Mouse (Mus musculus): ENCODE results near the gene Pik3c2b. TPM values are rescaled to one million over a fixed set of nuclear protein-coding genes. Genes with fewer than 3 reads are reported as not detected.
"Not testable (repeated sequence)": the region's sequence is repeated elsewhere in the genome, so short reads cannot be mapped to it uniquely, and the experiment has no call there.

Gene Pik3c2b
- polyA plus RNA-seq, 1 experiment from 2014 or later, result 7.1 TPM

- Histone ChIP-seq H3K27ac (ENCODE audit: low read depth) (peak overlapping the region; percentile 93; the same call in 1 of the 2 replicates), H3K4me3 (ENCODE audit: low read depth, low read length) (peak overlapping the region; percentile 89), H3K9ac (peak overlapping the region; percentile 96), H3K27me3 (ENCODE audit: insufficient read depth, low read length) (no peaks in the 10 kb centered on the region), H3K4me1 (ENCODE audit: insufficient read depth) (no peaks in the 10 kb centered on the region), H3K9me3 (ENCODE audit: low read depth, low read length) (no peaks in the 10 kb centered on the region), H3K4me2 (peak overlapping the region; percentile 63), H3K36me3 (ENCODE audit: insufficient read depth) (0 out of 2 replicates have a peak, but pooled peaks cover 2% of the 10 kb centered on the region)
- DNase-seq, result no peak
- ATAC-seq (ENCODE audit: insufficient read depth), result no peak
- TF ChIP-seq CTCF (IDR thresholded peaks at IDR 0.05; ENCODE audit: low read depth), result no peak
- WGBS, result 29% methylated on average over 7 of the region's 7 CpGs
Measured at GRCm38 (mm10) chr1:133024426-133024825, 21.0 kb upstream of the Pik3c2b start.

GRCm38 (mm10) chr1:133025051-133025795 lies 20.2 kb upstream of the Pik3c2b start:
- Histone ChIP-seq H3K9ac (peak overlapping the region; percentile 96), H3K4me1 (ENCODE audit: insufficient read depth) (no peaks in the 10 kb centered on the region), H3K27me3 (ENCODE audit: insufficient read depth, low read length) (no peaks in the 10 kb centered on the region), H3K27ac (ENCODE audit: low read depth) (peak overlapping the region; percentile 93), H3K4me3 (ENCODE audit: low read depth, low read length) (peak overlapping the region; percentile 89), H3K9me3 (ENCODE audit: low read depth, low read length) (no peaks in the 10 kb centered on the region), H3K4me2 (peak overlapping the region; percentile 63), H3K36me3 (ENCODE audit: insufficient read depth) (0 out of 2 replicates have a peak, but pooled peaks cover 2% of the 10 kb centered on the region)
- no peak for TF ChIP-seq CTCF (IDR thresholded peaks at IDR 0.05; ENCODE audit: low read depth)
- DNase-seq (peak; percentile 97), ATAC-seq (ENCODE audit: insufficient read depth) (peak; percentile 99)
- 2% methylated on average over 40 of the region's 40 CpGs for WGBS

- 31% methylated on average over 20 of the region's 23 CpGs for WGBS
- Histone ChIP-seq H3K27ac (ENCODE audit: low read depth) (peak overlapping the region; percentile 93; the same call in 1 of the 2 replicates), H3K9ac (peak overlapping the region; percentile 96), H3K4me2 (peak overlapping the region; percentile 63), H3K4me3 (ENCODE audit: low read depth, low read length) (peak overlapping the region; percentile 89)
- not testable (repeated sequence) for H3K4me1 ChIP-seq (ENCODE audit: insufficient read depth); ATAC-seq (ENCODE audit: insufficient read depth); H3K9me3 ChIP-seq (ENCODE audit: low read depth, low read length); H3K36me3 ChIP-seq (ENCODE audit: insufficient read depth); H3K27me3 ChIP-seq (ENCODE audit: insufficient read depth, low read length); DNase-seq
Measured at GRCm38 (mm10) chr1:133025796-133026190, 19.7 kb upstream of the Pik3c2b start.

- Histone ChIP-seq H3K27ac (ENCODE audit: low read depth) (no peak overlapping the region), H3K4me1 (ENCODE audit: insufficient read depth) (no peaks in the 10 kb centered on the region), H3K4me3 (ENCODE audit: low read depth, low read length) (no peak overlapping the region), H3K36me3 (ENCODE audit: insufficient read depth) (no peaks in the 10 kb centered on the region), H3K9me3 (ENCODE audit: low read depth, low read length) (no peaks in the 10 kb centered on the region), H3K4me2 (no peak overlapping the region), H3K27me3 (ENCODE audit: insufficient read depth, low read length) (no peaks in the 10 kb centered on the region), H3K9ac (no peak overlapping the region)
- DNase-seq (no peak), ATAC-seq (ENCODE audit: insufficient read depth) (no peak)
- 90% methylated on average over 2 of the region's 2 CpGs for WGBS
- TF ChIP-seq CTCF (IDR thresholded peaks at IDR 0.05; ENCODE audit: low read depth), result no peak
Measured at GRCm38 (mm10) chr1:133027126-133027525, 18.3 kb upstream of the Pik3c2b start.

GRCm38 (mm10) chr1:133027980-133028379 lies 17.5 kb upstream of the Pik3c2b start:
- no peaks in the 10 kb centered on the region for H3K9me3 ChIP-seq (ENCODE audit: low read depth, low read length)
- no peak overlapping the region for H3K4me3 ChIP-seq (ENCODE audit: low read depth, low read length)
- no peaks in the 10 kb centered on the region for H3K4me1 ChIP-seq (ENCODE audit: insufficient read depth)
- no peak for TF ChIP-seq CTCF (IDR thresholded peaks at IDR 0.05; ENCODE audit: low read depth)
- DNase-seq (no peak), ATAC-seq (ENCODE audit: insufficient read depth) (no peak)
- no peak overlapping the region for H3K4me2 ChIP-seq
- WGBS, result 34% methylated on average over 7 of the region's 7 CpGs
- no peaks in the 10 kb centered on the region for H3K27me3 ChIP-seq (ENCODE audit: insufficient read depth, low read length)
- H3K36me3 ChIP-seq (ENCODE audit: insufficient read depth), result no peaks in the 10 kb centered on the region
- no peak overlapping the region for H3K27ac ChIP-seq (ENCODE audit: low read depth)
- H3K9ac ChIP-seq, result no peak overlapping the region

GRCm38 (mm10) chr1:133029744-133030143 lies 15.7 kb upstream of the Pik3c2b start:
- Histone ChIP-seq H3K36me3 (ENCODE audit: insufficient read depth) (no peaks in the 10 kb centered on the region), H3K27ac (ENCODE audit: low read depth) (no peak overlapping the region), H3K9me3 (ENCODE audit: low read depth, low read length) (no peaks in the 10 kb centered on the region), H3K9ac (no peak overlapping the region), H3K4me3 (ENCODE audit: low read depth, low read length) (no peak overlapping the region), H3K27me3 (ENCODE audit: insufficient read depth, low read length) (no peaks in the 10 kb centered on the region), H3K4me1 (ENCODE audit: insufficient read depth) (no peaks in the 10 kb centered on the region), H3K4me2 (no peak overlapping the region)
- no peak for TF ChIP-seq CTCF (IDR thresholded peaks at IDR 0.05; ENCODE audit: low read depth)
- ATAC-seq (ENCODE audit: insufficient read depth), result no peak
- DNase-seq, result no peak
- WGBS, result 70% methylated on average over 3 of the region's 3 CpGs

- H3K9ac ChIP-seq, result no peak within 1 kb of the TSS
- no peaks in the 10 kb centered on the region for H3K36me3 ChIP-seq (ENCODE audit: insufficient read depth)
- no peak for TF ChIP-seq CTCF (IDR thresholded peaks at IDR 0.05; ENCODE audit: low read depth)
Measured at GRCm38 (mm10) chr1:133030461-133030860, 15.0 kb upstream of the Pik3c2b start, which contains the start of gene Mdm4. Gene Mdm4 (minus strand): TSS chr1:133030561.

More at GRCm38 (mm10) chr1:133030461-133030860, 15.0 kb upstream of the Pik3c2b start, which contains the start of gene Mdm4:
- 92% methylated on average over 5 of the region's 5 CpGs for WGBS
- H3K27ac ChIP-seq (ENCODE audit: low read depth), result no peak within 1 kb of the TSS
- H3K4me2 ChIP-seq, result no peak within 1 kb of the TSS
- H3K9me3 ChIP-seq (ENCODE audit: low read depth, low read length), result no peaks in the 10 kb centered on the region
- H3K4me3 ChIP-seq (ENCODE audit: low read depth, low read length), result no peak within 1 kb of the TSS
- no peak for DNase-seq
- ATAC-seq (ENCODE audit: insufficient read depth), result no peak
- no peaks in the 10 kb centered on the region for H3K27me3 ChIP-seq (ENCODE audit: insufficient read depth, low read length)
- H3K4me1 ChIP-seq (ENCODE audit: insufficient read depth), result no peaks in the 10 kb centered on the region

All from lung, embryonic 14.5 days (tissue).